Mouse (Mus musculus): ENCODE measurements at regions not wholly inside any gene's neighbourhood (a gene's known extent, or its start where the extent isn't known, plus 50 kb on each side); places are given as distances from the start of the nearest gene placed in this dataset.

DNA sequence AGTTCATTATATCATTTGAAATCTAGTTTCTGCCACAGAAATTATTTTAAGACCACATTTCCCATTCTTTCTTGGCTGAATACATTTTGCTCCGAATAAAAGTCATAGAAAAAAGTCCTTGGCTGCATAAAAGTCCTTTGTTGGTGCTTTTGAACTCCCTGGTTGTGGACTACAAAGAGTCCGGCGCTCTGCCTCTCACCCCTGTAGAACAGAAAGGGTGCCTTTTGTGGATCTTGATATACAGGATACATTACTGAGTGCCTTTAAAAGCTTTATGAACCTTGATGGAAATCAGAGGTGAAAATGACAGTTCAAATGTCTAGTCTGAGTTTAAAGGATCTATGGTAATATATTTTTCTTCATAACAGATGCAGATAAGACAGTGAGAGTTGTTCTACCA, 355.5 kb downstream of the Anxa1 start:
- no peak for DNase-seq

DNA sequence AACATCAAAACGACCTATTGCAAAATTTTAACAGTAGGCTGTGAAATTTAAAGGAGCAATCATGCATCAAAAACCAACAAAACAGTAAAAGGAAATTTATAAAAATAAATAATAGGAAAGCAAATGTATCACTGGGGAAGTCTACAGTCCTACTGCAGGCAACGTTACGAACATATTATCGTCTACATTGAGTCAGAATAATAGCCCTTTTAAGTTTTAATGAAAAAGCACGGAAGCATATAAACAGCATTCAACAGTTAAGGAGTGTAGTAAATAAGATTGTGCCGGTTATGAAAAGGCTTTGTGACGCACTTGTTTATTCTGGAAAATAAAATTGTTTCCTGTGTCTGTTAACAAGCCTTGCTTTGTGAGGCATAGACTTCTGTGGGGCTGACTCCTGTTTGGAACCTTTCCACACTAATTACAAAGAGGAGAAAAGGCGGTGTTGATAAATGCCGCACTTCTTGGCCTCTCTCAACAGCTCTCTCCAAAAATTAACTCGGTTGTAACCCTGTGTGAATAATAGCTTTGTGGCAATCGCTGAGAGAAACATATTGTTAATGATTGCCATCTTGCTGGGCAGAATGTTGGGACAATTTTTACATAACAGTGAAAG, 363.0 kb downstream of the Anxa1 start:
- no peak for DNase-seq

DNA sequence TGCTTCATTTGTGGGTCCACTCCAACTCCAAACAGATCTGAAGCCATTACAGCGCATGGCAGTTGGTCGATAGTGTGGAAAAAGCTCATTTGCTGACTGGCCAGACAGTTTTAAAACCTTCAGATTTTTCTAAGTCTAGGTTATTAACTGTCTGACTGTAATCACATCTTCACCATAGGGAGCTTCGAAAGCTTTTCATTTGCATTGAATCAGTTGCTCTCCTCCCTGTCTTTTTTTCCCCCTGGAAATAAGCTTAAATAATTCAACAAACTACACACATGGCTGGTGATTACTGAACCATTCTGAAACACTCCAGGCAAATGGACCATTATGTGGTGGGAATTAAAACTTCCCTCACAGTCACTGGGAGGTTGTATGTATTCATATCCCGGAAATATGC, 376.6 kb downstream of the Anxa1 start:
- DNase-seq: no peak

DNA sequence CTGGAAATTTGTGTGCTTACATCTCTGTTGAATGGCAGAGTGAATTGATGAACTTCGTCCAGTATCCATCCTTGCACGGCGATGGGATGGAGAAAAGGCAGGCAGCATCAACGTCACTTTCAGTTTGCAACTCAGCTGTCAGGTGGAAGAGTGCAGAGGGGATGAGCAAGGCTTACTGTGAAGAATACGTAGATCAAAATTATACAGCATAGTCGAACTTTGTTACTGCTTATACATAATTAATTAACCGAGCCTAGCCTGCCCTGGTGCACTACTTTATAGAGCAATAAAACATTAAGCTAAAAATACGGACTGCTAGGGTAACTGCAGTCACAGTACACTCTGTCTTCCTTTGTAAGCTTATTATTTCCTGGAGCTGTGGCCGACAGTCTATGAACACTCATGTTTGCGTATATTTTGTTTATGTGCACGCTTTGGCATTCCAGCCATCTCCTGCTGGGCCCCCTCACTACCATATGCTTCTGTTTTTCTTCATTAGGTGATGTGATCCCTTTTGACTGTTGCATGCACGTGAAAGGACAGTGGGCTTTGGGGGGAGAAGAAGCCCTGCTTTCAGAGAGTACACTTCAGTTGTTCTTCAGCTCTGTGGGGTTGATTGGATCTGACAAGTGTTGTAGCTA, 380.8 kb downstream of the Anxa1 start:
- DNase-seq: no peak

GRCm38 (mm10) chr19:20005932-20006625, 384.7 kb downstream of the Anxa1 start:
- no peak for DNase-seq

DNA sequence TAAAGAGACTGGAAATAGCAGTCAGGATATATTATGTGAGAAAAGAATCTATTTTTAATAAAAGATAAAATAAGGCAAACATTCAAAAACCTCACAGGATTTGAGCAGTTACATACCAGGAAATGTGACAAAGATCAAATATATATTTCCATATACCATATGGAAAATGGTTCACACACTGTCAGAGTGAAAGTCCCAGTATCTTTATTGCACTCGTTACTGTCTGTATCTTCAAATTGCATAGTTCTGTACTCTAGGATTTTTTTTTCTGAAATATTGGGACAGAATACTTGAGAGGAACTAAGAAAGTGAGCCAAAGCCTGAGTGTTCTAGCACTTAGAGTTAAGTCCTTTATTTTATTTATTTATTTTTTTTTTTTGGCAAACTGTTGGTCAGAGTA, 403.5 kb downstream of the Anxa1 start:
- DNase-seq: no peak

- no peak for DNase-seq
Measured at GRCm38 (mm10) chr19:19978816-19979215, 411.9 kb downstream of the Anxa1 start.

- no peak for DNase-seq
Measured at GRCm38 (mm10) chr19:19977609-19978259, 413.0 kb downstream of the Anxa1 start.

GRCm38 (mm10) chr19:19976776-19977175, 414.0 kb downstream of the Anxa1 start:
- no peak for DNase-seq

GRCm38 (mm10) chr19:19969780-19970512, 420.8 kb downstream of the Anxa1 start:
- no peak for DNase-seq

- DNase-seq: no peak
Measured at GRCm38 (mm10) chr19:19969335-19969734, 421.4 kb downstream of the Anxa1 start.

GRCm38 (mm10) chr19:19945247-19945646, 445.5 kb downstream of the Anxa1 start:
- no peak for DNase-seq

DNA sequence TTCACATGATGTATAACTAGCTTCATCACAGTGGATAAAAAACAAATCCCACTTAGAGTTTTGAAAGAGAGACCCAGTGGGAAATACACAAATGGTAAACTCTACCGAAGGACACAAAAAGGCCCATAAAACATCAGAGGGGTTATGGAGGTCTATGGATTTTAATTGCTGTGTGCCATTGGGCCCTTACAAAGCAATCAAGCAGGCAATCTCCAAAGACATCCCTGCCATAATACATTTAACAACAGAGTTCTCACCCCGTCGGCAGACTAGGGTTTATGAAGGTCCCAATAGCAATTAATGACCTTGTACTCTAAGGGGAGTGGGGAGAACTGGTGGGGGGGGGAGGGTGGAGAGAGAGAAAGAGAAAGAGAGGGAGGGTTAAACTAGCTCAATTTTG, 448.0 kb downstream of the Anxa1 start:
- no peak for DNase-seq

- no peak for DNase-seq
Measured at GRCm38 (mm10) chr19:19921109-19921508, 469.6 kb downstream of the Anxa1 start.

GRCm38 (mm10) chr19:19885933-19886710, 504.6 kb downstream of the Anxa1 start:
- DNase-seq: no peak

- DNase-seq: no peak
Measured at GRCm38 (mm10) chr19:19880895-19881294, 509.8 kb downstream of the Anxa1 start.

DNA sequence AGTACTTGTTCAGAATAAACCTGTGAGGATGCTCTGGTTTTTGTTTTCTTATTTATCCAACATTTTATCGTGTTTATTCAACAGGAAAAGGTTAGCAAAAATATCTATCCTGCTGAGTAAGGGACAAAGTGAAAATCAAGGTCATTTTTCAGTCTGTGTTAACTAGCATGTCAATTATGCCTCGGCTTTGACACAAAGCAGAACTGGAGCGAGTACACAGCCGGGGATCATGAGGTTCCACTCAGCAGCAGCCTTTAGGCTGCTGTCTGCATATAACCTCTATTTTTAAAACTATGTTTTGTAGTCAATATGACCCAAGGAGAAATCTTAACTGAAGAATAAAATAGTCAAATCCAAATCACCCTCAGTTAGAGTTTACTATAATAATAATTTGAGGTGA, 542.6 kb downstream of the Anxa1 start:
- no peak for DNase-seq

DNA sequence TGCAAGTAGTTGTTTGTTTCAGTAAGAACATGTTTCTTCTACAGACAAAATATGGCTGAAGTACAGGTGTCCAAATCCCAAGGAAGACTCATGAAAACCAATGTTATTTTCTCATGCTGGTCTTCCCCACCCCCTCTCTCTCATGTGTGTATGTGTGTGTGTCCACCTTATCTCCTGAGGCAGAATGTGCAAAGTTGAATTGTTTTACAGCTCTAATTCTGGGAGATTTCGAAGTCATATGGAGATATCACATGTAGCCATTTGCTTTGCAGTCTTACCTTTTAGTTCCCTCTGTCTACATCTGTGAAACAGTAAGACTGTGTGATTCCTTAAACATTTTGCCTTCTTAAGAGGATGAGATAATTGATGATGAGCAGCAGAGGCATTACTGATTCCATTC, 582.8 kb downstream of the Anxa1 start:
- no peak for DNase-seq

- DNase-seq: no peak
Measured at GRCm38 (mm10) chr19:19793835-19794234, 596.9 kb downstream of the Anxa1 start.

DNA sequence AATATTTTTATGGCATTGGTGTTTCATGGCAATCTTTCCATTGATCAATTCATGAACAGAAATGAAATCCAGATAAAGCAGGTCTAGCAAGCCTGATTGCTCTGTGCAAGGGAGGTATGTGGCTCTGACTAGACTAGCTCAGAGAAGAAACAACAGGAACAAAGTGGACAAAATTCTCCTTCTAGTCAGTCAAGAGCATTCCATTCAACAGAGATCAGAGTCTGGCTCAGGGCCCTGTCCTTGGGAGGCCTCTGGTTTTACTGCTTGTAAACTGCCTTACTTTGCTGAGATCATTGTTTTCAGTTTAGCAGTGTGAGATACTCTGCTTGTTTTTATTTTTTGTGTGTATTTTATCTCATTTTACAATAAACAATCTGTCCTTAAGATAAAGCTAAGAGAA, 607.2 kb downstream of the Anxa1 start:
- peak; percentile 46 for DNase-seq

- DNase-seq: no peak
Measured at GRCm38 (mm10) chr19:19777891-19778290, 612.9 kb downstream of the Anxa1 start.

GRCm38 (mm10) chr19:19770990-19771389, 619.8 kb downstream of the Anxa1 start:
- DNase-seq: no peak

All from heart, postnatal 4 days (tissue).